Mouse (Mus musculus) c-Kit-negative CD71-positive TER-119-positive erythroid progenitor cells, embryonic 14.5 days (primary cell): ENCODE data around the gene Pabpc5.

Experiments used
- DNase-seq: peaks from one replicate; pipeline ENCODE4 v3.0.0-alpha.2; 2013; ENCODE audit warnings: low read depth, low spot score

The Pabpc5 gene

GRCm38 (mm10) chrX:119927081-119927571, at the start of gene Pabpc5:
Pabpc5 (plus strand) TSS chrX:119927196.
- no peak for DNase-seq

DNA sequence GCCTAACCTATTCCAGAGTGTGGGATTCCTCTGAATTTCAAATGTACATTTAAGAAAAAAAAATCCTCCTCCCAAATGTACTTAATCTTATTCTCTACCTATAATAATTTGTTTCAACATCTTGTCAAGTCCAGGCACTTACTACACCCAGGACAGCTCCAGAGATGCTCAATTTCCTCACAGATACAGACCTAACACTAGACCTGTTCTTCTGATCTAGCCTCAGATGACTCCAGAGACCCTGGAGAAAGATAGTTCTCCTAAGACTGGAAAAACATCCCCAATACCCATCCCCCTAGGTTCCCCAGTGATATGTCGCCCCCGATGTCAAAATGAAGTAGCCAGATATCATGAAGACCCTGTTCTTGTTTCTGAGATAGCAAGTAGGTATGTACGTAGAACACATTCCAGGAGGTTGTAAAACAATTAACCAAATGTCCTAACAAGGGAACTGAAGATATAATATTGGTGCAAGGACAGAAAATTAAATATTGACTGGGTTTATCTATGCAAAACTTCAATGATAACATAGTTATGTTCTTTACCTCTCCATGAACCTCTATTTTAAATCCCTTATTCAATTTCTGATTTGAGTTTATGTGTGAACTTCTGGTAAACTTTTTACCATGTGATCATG, 39.9 kb upstream of the Pabpc5 start:
- DNase-seq: no peak

GRCm38 (mm10) chrX:119888326-119888920, 38.6 kb upstream of the Pabpc5 start:
- DNase-seq: no peak

- no peak for DNase-seq
Measured at GRCm38 (mm10) chrX:119927852-119928251, 856 bp downstream of the Pabpc5 start.
